Mouse (Mus musculus): ENCODE results near the gene Krtap6-2.

Gene Krtap6-2

GRCm38 (mm10) chr16:89420011-89420410, at the start of gene Krtap6-2:
TSS of gene Krtap6-2 (minus strand) at chr16:89420111.
- DNase-seq (ENCODE audit: low spot score): no peak

GRCm38 (mm10) chr16:89461189-89461588, 41.3 kb upstream of the Krtap6-2 start:
- DNase-seq (ENCODE audit: low spot score): no peak

GRCm38 (mm10) chr16:89429586-89429985, 9.7 kb upstream of the Krtap6-2 start:
- no peak for DNase-seq (ENCODE audit: low spot score)

- DNase-seq (ENCODE audit: low spot score): no peak
Observed at GRCm38 (mm10) chr16:89425310-89425709, 5.4 kb upstream of the Krtap6-2 start.

GRCm38 (mm10) chr16:89416311-89416710, 3.6 kb downstream of the Krtap6-2 start:
- DNase-seq (ENCODE audit: low spot score): no peak

GRCm38 (mm10) chr16:89410345-89411068, 9.4 kb downstream of the Krtap6-2 start:
- DNase-seq (ENCODE audit: low spot score): no peak

- no peak for DNase-seq (ENCODE audit: low spot score)
Observed at GRCm38 (mm10) chr16:89403768-89404167, 16.1 kb downstream of the Krtap6-2 start, which contains the start of gene Krtap21-1. TSS of gene Krtap21-1 (minus strand) at chr16:89403868.

- no peak for DNase-seq (ENCODE audit: low spot score)
Observed at GRCm38 (mm10) chr16:89372734-89373461, 47.0 kb downstream of the Krtap6-2 start.
